Mouse (Mus musculus): ENCODE data around the gene Speer4f1. TPM values are rescaled to one million over a fixed set of nuclear protein-coding genes. Genes with fewer than 3 reads are reported as not detected.

Speer4f1 gene
- polyA plus RNA-seq, 1 experiment from 2014 or later = not detected

Other genes starting within 250 kb of the Speer4f1 start
- gene Speer4f2, start 102.9 kb upstream of the Speer4f1 start, polyA plus RNA-seq (2015; fragmentation: Nextera tagmentation; extraction: Ambion mirVana) = not detected in 2 replicates
- 33.3 and 33.8 TPM in 2 replicates for gene Sema3c, start 98.2 kb downstream of the Speer4f1 start, polyA plus RNA-seq (2015; fragmentation: Nextera tagmentation; extraction: Ambion mirVana)